Mouse (Mus musculus) telencephalon, adult 2 months (tissue): ENCODE results near the gene Dync1i1.
A peak's percentile ranks its signal among the peaks of the same experiment; 100 is the strongest.

Experiments
- DNase-seq: peaks from one replicate; pipeline ENCODE4 v3.0.0-alpha.2; 2011; ENCODE audit warnings: low read depth, low spot score

Gene Dync1i1

GRCm38 (mm10) chr6:6053946-6054345 is 328.5 kb downstream of the Dync1i1 start:
- no peak for DNase-seq

GRCm38 (mm10) chr6:6058548-6058947 is 333.1 kb downstream of the Dync1i1 start:
- no peak for DNase-seq

GRCm38 (mm10) chr6:6067201-6067600 is 341.8 kb downstream of the Dync1i1 start:
- DNase-seq, result no peak

GRCm38 (mm10) chr6:6070015-6070414 is 344.6 kb downstream of the Dync1i1 start:
- no peak for DNase-seq

- no peak for DNase-seq
Observed at GRCm38 (mm10) chr6:6071038-6071437, 345.6 kb downstream of the Dync1i1 start.

- no peak for DNase-seq
Observed at GRCm38 (mm10) chr6:6075940-6076447, 350.6 kb downstream of the Dync1i1 start.

GRCm38 (mm10) chr6:6077234-6077633 is 351.8 kb downstream of the Dync1i1 start:
- peak; percentile 23 for DNase-seq
